10 mouse cellular contexts compared by ENCODE assay signal in genomic region chr7:62227727-62228126, GRCm38 (mm10).
DNase-seq lines count a peak whose midpoint lies in the region; ATAC-seq and TF ChIP-seq lines count a peak whose summit lies in the region.
"Had no signal": no experiment of that assay in that cellular context is flagged by ENCODE, and none has a peak within 500 bp of the region (broad histone marks: within the 10 kb centered on the region; RNA-seq: fewer than 3 reads in every experiment).

No protein-coding gene starts in this region.

- WGBS in kidney, postnatal 0 days: 9% methylated on average over 1 of the region's 1 CpGs
- WGBS in kidney, embryonic 15.5 days: 7% methylated on average over 1 of the region's 1 CpGs
- WGBS in midbrain, postnatal 0 days: 8% methylated on average over 1 of the region's 1 CpGs
- WGBS in midbrain, embryonic 13.5 days: 0% methylated on average over 1 of the region's 1 CpGs
- WGBS in stomach, postnatal 0 days: 3% methylated on average over 1 of the region's 1 CpGs

- peak; percentile 67 for TF ChIP-seq CTCF in kidney, postnatal 0 days (IDR thresholded peaks at IDR 0.05; ENCODE audit: low read depth)
- TF ChIP-seq CTCF in midbrain, postnatal 0 days (IDR thresholded peaks at IDR 0.05): peak; percentile 78
- TF ChIP-seq CTCF in stomach, postnatal 0 days (IDR thresholded peaks at IDR 0.05; ENCODE audit: low read depth): peak; percentile 73

- no peaks in the 10 kb centered on the region for H3K9me3 ChIP-seq in kidney, postnatal 0 days (replicated peaks; ENCODE audit: low read length)
- no peaks in the 10 kb centered on the region; the same call in 1 of the 2 replicates for H3K9me3 ChIP-seq in kidney, embryonic 15.5 days (replicated peaks)
- H3K9me3 ChIP-seq in midbrain, postnatal 0 days (ENCODE audit: low read length): no peaks in the 10 kb centered on the region; the same call in 1 of the 2 replicates
- 0 out of 2 replicates have a peak, but pooled peaks cover 4% of the 10 kb centered on the region for H3K9me3 ChIP-seq in midbrain, embryonic 13.5 days
- H3K9me3 ChIP-seq in stomach, postnatal 0 days (ENCODE audit: control insufficient read depth, low read length): no peaks in the 10 kb centered on the region
- H3K9me3 ChIP-seq: G1E had no signal

- no peaks in the 10 kb centered on the region for H3K4me1 ChIP-seq in kidney, postnatal 0 days (replicated peaks; ENCODE audit: insufficient read depth, low read length)
- no peaks in the 10 kb centered on the region for H3K4me1 ChIP-seq in kidney, embryonic 15.5 days
- H3K4me1 ChIP-seq in midbrain, postnatal 0 days (ENCODE audit: insufficient read depth, low read length): no peaks in the 10 kb centered on the region
- H3K4me1 ChIP-seq in midbrain, embryonic 13.5 days (replicated peaks): peaks cover 21% of the 10 kb centered on the region
- H3K4me1 ChIP-seq in stomach, postnatal 0 days (replicated peaks; ENCODE audit: control insufficient read depth, insufficient read depth): no peaks in the 10 kb centered on the region

- H3K9ac ChIP-seq in kidney, postnatal 0 days (ENCODE audit: low read depth, low read length): no peak overlapping the region
- H3K9ac ChIP-seq in kidney, embryonic 15.5 days: no peak overlapping the region
- H3K9ac ChIP-seq in midbrain, postnatal 0 days (replicated peaks; ENCODE audit: low read length, poor library complexity, severe bottlenecking): no peak overlapping the region
- no peak overlapping the region for H3K9ac ChIP-seq in midbrain, embryonic 13.5 days (replicated peaks)
- H3K9ac ChIP-seq in stomach, postnatal 0 days (ENCODE audit: low read length): no peak overlapping the region

- DNase-seq in cerebellum, postnatal 25 days: peak; percentile 6 to 41
- DNase-seq in cerebellum, adult 8-10 months: no peak
- peak; percentile 40 for DNase-seq in kidney, postnatal 0 days (ENCODE audit: low spot score)
- DNase-seq in midbrain, postnatal 0 days (ENCODE audit: low spot score): peak; percentile 49
- DNase-seq in stomach, postnatal 0 days (ENCODE audit: low spot score): no peak
- DNase-seq in testis, postnatal 10 days (ENCODE audit: low spot score): no peak

- H3K4me3 ChIP-seq in kidney, postnatal 0 days (replicated peaks; ENCODE audit: low read depth, low read length): no peak overlapping the region
- H3K4me3 ChIP-seq in kidney, embryonic 15.5 days (replicated peaks): no peak overlapping the region
- H3K4me3 ChIP-seq in midbrain, postnatal 0 days (ENCODE audit: low read depth, low read length): no peak overlapping the region
- no peak overlapping the region for H3K4me3 ChIP-seq in midbrain, embryonic 13.5 days (replicated peaks)
- no peak overlapping the region for H3K4me3 ChIP-seq in stomach, postnatal 0 days (ENCODE audit: low read depth, low read length)
- H3K4me3 ChIP-seq: hindbrain, embryonic 10.5 days had no signal

- H3K27me3 ChIP-seq in kidney, postnatal 0 days (ENCODE audit: insufficient read depth, low read length): no peaks in the 10 kb centered on the region
- no peaks in the 10 kb centered on the region for H3K27me3 ChIP-seq in kidney, embryonic 15.5 days
- no peaks in the 10 kb centered on the region for H3K27me3 ChIP-seq in midbrain, postnatal 0 days (ENCODE audit: insufficient read depth, low read length)
- H3K27me3 ChIP-seq in midbrain, embryonic 13.5 days: no peaks in the 10 kb centered on the region
- no peaks in the 10 kb centered on the region for H3K27me3 ChIP-seq in stomach, postnatal 0 days (ENCODE audit: control insufficient read depth, insufficient read depth, low read length)

- no peaks in the 10 kb centered on the region for H3K36me3 ChIP-seq in kidney, postnatal 0 days (ENCODE audit: insufficient read depth, low read length)
- no peaks in the 10 kb centered on the region for H3K36me3 ChIP-seq in kidney, embryonic 15.5 days
- H3K36me3 ChIP-seq in midbrain, postnatal 0 days (ENCODE audit: insufficient read depth, low read length): no peaks in the 10 kb centered on the region
- no peaks in the 10 kb centered on the region for H3K36me3 ChIP-seq in midbrain, embryonic 13.5 days
- H3K36me3 ChIP-seq in stomach, postnatal 0 days (ENCODE audit: control insufficient read depth, insufficient read depth, low read length): no peaks in the 10 kb centered on the region
- H3K36me3 ChIP-seq: G1E; hindbrain, embryonic 10.5 days had no signal

- no peak for TF ChIP-seq EP300 in stomach, postnatal 0 days (optimal IDR thresholded peaks at IDR 0.05)

- H3K4me2 ChIP-seq in kidney, postnatal 0 days (ENCODE audit: low read length): no peak overlapping the region
- no peak overlapping the region for H3K4me2 ChIP-seq in kidney, embryonic 15.5 days
- H3K4me2 ChIP-seq in midbrain, postnatal 0 days (ENCODE audit: low read depth, low read length, poor library complexity, severe bottlenecking): no peak overlapping the region
- no peak overlapping the region for H3K4me2 ChIP-seq in midbrain, embryonic 13.5 days (replicated peaks)
- H3K4me2 ChIP-seq in stomach, postnatal 0 days (replicated peaks; ENCODE audit: low read depth): no peak overlapping the region

- H3K27ac ChIP-seq in kidney, postnatal 0 days: no peak overlapping the region
- no peak overlapping the region for H3K27ac ChIP-seq in kidney, embryonic 15.5 days
- H3K27ac ChIP-seq in midbrain, postnatal 0 days (ENCODE audit: low read depth, low read length): no peak overlapping the region
- H3K27ac ChIP-seq in midbrain, embryonic 13.5 days: no peak overlapping the region
- H3K27ac ChIP-seq in stomach, postnatal 0 days (replicated peaks): no peak overlapping the region
- H3K27ac ChIP-seq: hindbrain, embryonic 10.5 days had no signal

- ATAC-seq in kidney, postnatal 0 days (replicated peaks; ENCODE audit: low FRiP score, low read depth): no peak
- no peak for ATAC-seq in kidney, embryonic 15.5 days (replicated peaks; ENCODE audit: low FRiP score)
- ATAC-seq in midbrain, postnatal 0 days (ENCODE audit: low FRiP score): no peak
- no peak for ATAC-seq in midbrain, embryonic 13.5 days
- no peak for ATAC-seq in stomach, postnatal 0 days (ENCODE audit: low FRiP score, low TSS enrichment)

Comparison
In these comparisons a context has a peak if more than half of its experiments do, and no peak if none do; other contexts are left out.
1. DNase-seq: peak in cerebellum, postnatal 25 days (2 of 2), kidney, postnatal 0 days (single experiment) and midbrain, postnatal 0 days (single experiment); none in cerebellum, adult 8-10 months (single experiment), stomach, postnatal 0 days (single experiment) and testis, postnatal 10 days (single experiment).
2. Peak in every context shown above with its lines, with median percentiles within 50 percentile points of each other: CTCF ChIP-seq.